ENCODE assay signal across 8 mouse cellular contexts in the genomic region with DNA sequence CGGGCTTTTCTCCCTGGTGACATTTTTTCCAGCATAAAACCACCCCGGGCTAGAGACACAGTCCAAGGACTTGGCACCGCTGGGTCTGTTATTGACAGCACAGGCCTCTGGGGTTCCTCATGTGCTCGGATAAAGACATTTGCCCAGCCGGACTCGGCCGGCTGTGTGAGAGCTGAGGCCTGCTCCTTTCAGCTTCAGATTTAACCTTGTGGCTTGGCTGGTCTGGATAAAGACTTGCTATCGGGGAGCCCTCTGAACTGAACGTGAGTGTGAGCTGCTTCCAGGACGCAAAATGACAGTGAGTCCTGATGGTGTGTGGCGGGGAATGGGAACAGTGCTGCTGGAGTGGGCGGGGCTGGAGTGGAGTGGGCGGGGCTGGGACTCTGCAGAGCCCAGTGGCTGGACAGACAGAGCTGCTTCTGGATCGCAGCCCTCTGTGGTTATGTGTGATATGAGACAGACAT. TPM values are rescaled to one million over a fixed set of nuclear protein-coding genes. Genes with fewer than 3 reads are reported as not detected.
DNase-seq lines count a peak whose midpoint lies in the region; ATAC-seq and TF ChIP-seq lines count a peak whose summit lies in the region.

No protein-coding gene starts in this region.

- no peak overlapping the region for H3K27ac ChIP-seq in forebrain, embryonic 11.5 days (ENCODE audit: low read depth, low read length)
- no peak overlapping the region for H3K27ac ChIP-seq in kidney, embryonic 16.5 days (ENCODE audit: low read length)
- peak overlapping the region; percentile 48 for H3K27ac ChIP-seq in midbrain, postnatal 0 days (ENCODE audit: low read depth, low read length)

- H3K4me2 ChIP-seq in forebrain, embryonic 11.5 days (ENCODE audit: low read depth, low read length, severe bottlenecking): peak overlapping the region; percentile 24
- H3K4me2 ChIP-seq in kidney, embryonic 16.5 days (replicated peaks; ENCODE audit: low read depth, low read length): 0 out of 2 replicates have a peak overlapping the region, but pooled peaks have one; percentile 10
- peak overlapping the region; percentile 20; the same call in 1 of the 2 replicates for H3K4me2 ChIP-seq in midbrain, postnatal 0 days (ENCODE audit: low read depth, low read length, poor library complexity, severe bottlenecking)

- intact Hi-C loops in left cerebral cortex, postnatal 4 days (cut with DNase I): no loop called here
- intact Hi-C loops in left cerebral cortex, postnatal 14 days (cut with DNase I): no loop called here

- H3K9ac ChIP-seq in forebrain, embryonic 11.5 days (ENCODE audit: low read length): no peak overlapping the region
- no peak overlapping the region for H3K9ac ChIP-seq in kidney, embryonic 16.5 days (replicated peaks; ENCODE audit: low read length)
- no peak overlapping the region for H3K9ac ChIP-seq in midbrain, postnatal 0 days (replicated peaks; ENCODE audit: low read length, poor library complexity, severe bottlenecking)

- ATAC-seq in forebrain, embryonic 11.5 days (replicated peaks; ENCODE audit: low FRiP score): 0 out of 2 replicates have a peak, but pooled peaks have one; percentile 56
- peak; percentile 46 for ATAC-seq in kidney, embryonic 16.5 days (ENCODE audit: low FRiP score, low TSS enrichment)
- peak; percentile 55; the same call in 1 of the 2 replicates for ATAC-seq in midbrain, postnatal 0 days (ENCODE audit: low FRiP score)
- ATAC-seq in inflammation-experienced regulatory T-cells, adult 6 months: no peak

- H3K4me1 ChIP-seq in forebrain, embryonic 11.5 days (replicated peaks; ENCODE audit: control insufficient read depth, insufficient read depth, low read length): peaks cover 2% of the 10 kb centered on the region; the same call in 1 of the 2 replicates
- H3K4me1 ChIP-seq in kidney, embryonic 16.5 days (ENCODE audit: insufficient read depth, low read length): peaks cover 14% of the 10 kb centered on the region; the same call in 1 of the 2 replicates
- peaks cover 5% of the 10 kb centered on the region; the same call in 1 of the 2 replicates for H3K4me1 ChIP-seq in midbrain, postnatal 0 days (ENCODE audit: insufficient read depth, low read length)

- no peak for TF ChIP-seq CTCF in midbrain, postnatal 0 days (IDR thresholded peaks at IDR 0.05)

- 19% methylated on average over 14 of the region's 14 CpGs for WGBS in forebrain, embryonic 11.5 days
- WGBS in kidney, embryonic 16.5 days: 29% methylated on average over 14 of the region's 14 CpGs
- 10% methylated on average over 14 of the region's 14 CpGs for WGBS in midbrain, postnatal 0 days

- peak; percentile 52 for DNase-seq in left cerebral cortex, postnatal 4 days
- no peak for DNase-seq in left cerebral cortex, postnatal 14 days (ENCODE audit: low spot score in 2 of 2)
- peak; percentile 70 for DNase-seq in forebrain, embryonic 11.5 days (ENCODE audit: low spot score)
- peak; percentile 36 for DNase-seq in midbrain, postnatal 0 days (ENCODE audit: low spot score)
- no peak for DNase-seq in left cerebral cortex, adult 8-10 months (ENCODE audit: low spot score in 2 of 2)
- DNase-seq in left cerebral cortex, adult 18-20 months (ENCODE audit: low spot score in 2 of 2): no peak

- no peak overlapping the region for H3K4me3 ChIP-seq in forebrain, embryonic 11.5 days (ENCODE audit: low read depth, low read length)
- no peak overlapping the region for H3K4me3 ChIP-seq in kidney, embryonic 16.5 days (ENCODE audit: low read length)
- no peak overlapping the region for H3K4me3 ChIP-seq in midbrain, postnatal 0 days (ENCODE audit: low read depth, low read length)

- no peaks in the 10 kb centered on the region for H3K36me3 ChIP-seq in forebrain, embryonic 11.5 days (ENCODE audit: control insufficient read depth, insufficient read depth, low read length)
- no peaks in the 10 kb centered on the region for H3K36me3 ChIP-seq in kidney, embryonic 16.5 days (ENCODE audit: insufficient read depth, low read length)
- no peaks in the 10 kb centered on the region for H3K36me3 ChIP-seq in midbrain, postnatal 0 days (ENCODE audit: insufficient read depth, low read length)

- H3K27me3 ChIP-seq in forebrain, embryonic 11.5 days (ENCODE audit: control insufficient read depth, insufficient read depth, low read length): no peaks in the 10 kb centered on the region
- 0 out of 2 replicates have a peak, but pooled peaks cover 3% of the 10 kb centered on the region for H3K27me3 ChIP-seq in kidney, embryonic 16.5 days (ENCODE audit: insufficient read depth, low read length)
- H3K27me3 ChIP-seq in midbrain, postnatal 0 days (ENCODE audit: insufficient read depth, low read length): no peaks in the 10 kb centered on the region

- no peaks in the 10 kb centered on the region for H3K9me3 ChIP-seq in forebrain, embryonic 11.5 days (ENCODE audit: control insufficient read depth, low read length)
- no peaks in the 10 kb centered on the region for H3K9me3 ChIP-seq in kidney, embryonic 16.5 days (ENCODE audit: low read length)
- no peaks in the 10 kb centered on the region for H3K9me3 ChIP-seq in midbrain, postnatal 0 days (ENCODE audit: low read length)

RNA-seq across cellular contexts. Expression of gene Wscd2, which starts 26.8 kb away (rescaled TPM):
- 10 to 100 TPM; 39.4 to 43.9 TPM for total RNA-seq in left cerebral cortex, postnatal 4 days (2021)
- 10 to 100 TPM; 60.6 to 62.5 TPM for total RNA-seq in left cerebral cortex, postnatal 14 days (2021)
- 6.7 and 7.6 TPM in 2 replicates for polyA plus RNA-seq in forebrain, embryonic 11.5 days (2014; fragmentation: Nextera tagmentation; extraction: Ambion mirVana)
- 3.0 and 3.2 TPM in 2 replicates for polyA plus RNA-seq in kidney, embryonic 16.5 days (2015; fragmentation: Nextera tagmentation; extraction: Ambion mirVana)
- total RNA-seq in midbrain, postnatal 0 days (2014; rRNA removed): 26.4 and 28.8 TPM in 2 replicates
- 11.7 and 13.2 TPM in 2 replicates for polyA plus RNA-seq in midbrain, postnatal 0 days (2015; fragmentation: Nextera tagmentation; extraction: Ambion mirVana)
- 10 to 100 TPM; 53.3 to 55.9 (median 53.6) TPM for total RNA-seq in left cerebral cortex, adult 8-10 months (2022)
- total RNA-seq in left cerebral cortex, adult 18-20 months (2021): 10 to 100 TPM; 53.0 to 56.5 TPM
- polyA plus RNA-seq in inflammation-experienced regulatory T-cells, adult 6 months (2017; shearing (Covaris generic)): 1 to 10 TPM; 1.7 to 2.5 (median 1.9) TPM

Comparison
In these comparisons a context has a peak if more than half of its experiments do, and no peak if none do; other contexts are left out.
1. DNase-seq: peak in left cerebral cortex, postnatal 4 days (single experiment), forebrain, embryonic 11.5 days (single experiment) and midbrain, postnatal 0 days (single experiment); none in left cerebral cortex, postnatal 14 days (0 of 2), left cerebral cortex, adult 8-10 months (0 of 2) and left cerebral cortex, adult 18-20 months (0 of 2).
2. Peak in every context shown above with its lines, with median percentiles within 50 percentile points of each other: H3K4me2 ChIP-seq.